Mouse (Mus musculus) layer of hippocampus, postnatal 25 days (tissue): Measurements from ENCODE around the gene G3bp1. TPM values are rescaled to one million over a fixed set of nuclear protein-coding genes. Genes with fewer than 3 reads are reported as not detected.

Source experiments
- DNase-seq, 2 experiments: peaks; one replicate each; pipeline ENCODE4 v3.0.0; 2022; ENCODE audit warnings: mixed read lengths in 2 of 2, low spot score in 1 of 2; ENCODE audit errors: extremely low spot score in 1 of 2
- total RNA-seq, 2 experiments: library from RNA; stranded (reverse); gene quantifications; 2 replicates each; pipeline ENCODE4 v1.2.3; 2021

The G3bp1 gene
- total RNA-seq, 2 experiments from 2014 or later, result 35.0 to 36.5 TPM

GRCm38 (mm10) chr11:55462149-55462548 lies 7.3 kb upstream of the G3bp1 start:
- no peak for DNase-seq

GRCm38 (mm10) chr11:55464707-55465106 lies 4.8 kb upstream of the G3bp1 start:
- DNase-seq, result no peak

- no peak for DNase-seq
Observed at GRCm38 (mm10) chr11:55465177-55465576, 4.3 kb upstream of the G3bp1 start.

- no peak for DNase-seq
Observed at GRCm38 (mm10) chr11:55468012-55468411, 1.5 kb upstream of the G3bp1 start.

DNA sequence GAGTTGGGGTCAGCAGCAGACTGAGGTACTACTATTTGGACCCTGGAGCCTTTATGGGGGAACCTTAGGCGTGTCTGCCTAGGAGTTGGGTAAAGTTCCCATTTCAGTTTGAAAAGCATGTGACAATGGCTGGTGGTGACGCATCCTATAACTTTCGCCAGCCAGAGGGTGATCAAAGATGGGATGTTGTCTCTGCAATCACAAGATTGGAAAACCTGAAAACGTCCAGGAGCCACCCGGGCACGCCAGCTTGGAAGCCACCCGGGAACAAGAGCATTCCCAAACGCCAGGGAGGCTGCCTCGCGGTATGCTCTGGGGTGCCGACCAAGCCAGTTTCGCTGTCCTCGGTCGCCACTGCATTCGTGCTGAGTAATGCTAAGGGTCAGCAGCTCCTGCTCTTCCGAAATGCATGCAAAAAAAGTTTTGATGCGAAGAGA lies 856 bp upstream of the G3bp1 start:
- DNase-seq, result peak in 1 of 2 experiments; percentile 26

DNA sequence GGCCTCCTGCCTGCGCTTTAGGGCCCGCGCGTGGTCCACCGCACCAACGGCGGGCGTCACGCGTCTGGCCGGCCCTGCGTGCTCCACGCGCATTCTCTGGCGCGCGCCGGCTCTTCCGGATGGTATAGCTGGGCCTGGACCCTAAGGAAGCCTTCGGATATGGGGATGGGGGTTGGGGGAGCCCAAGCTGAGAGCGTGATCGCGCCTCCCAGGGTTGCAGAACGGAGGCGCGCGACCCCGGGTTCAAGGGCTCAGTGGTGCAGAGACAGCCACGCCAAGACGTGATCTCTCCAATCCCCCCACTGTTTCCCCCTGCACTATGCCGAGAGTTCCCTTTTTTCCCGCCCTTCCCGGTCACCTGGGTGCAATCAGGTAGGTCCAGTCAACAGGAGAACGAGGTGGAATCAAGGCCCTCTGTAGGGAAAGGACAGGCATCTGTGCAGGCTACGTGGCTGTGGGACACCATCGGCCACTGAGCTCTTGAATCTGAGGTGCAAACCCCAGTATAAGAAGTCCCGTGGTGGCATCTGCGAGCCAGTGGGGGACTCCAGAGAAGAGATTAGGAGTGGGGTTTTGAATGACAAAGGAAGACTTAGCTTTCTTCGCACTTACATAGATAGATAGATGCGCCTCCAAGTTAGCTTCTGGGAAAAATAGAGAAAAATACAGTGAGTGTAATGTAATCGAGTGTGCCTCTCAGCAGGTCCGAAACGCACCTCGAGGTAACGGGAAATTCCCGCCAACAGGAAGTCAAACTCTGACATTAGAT lies 622 bp downstream of the G3bp1 start:
- DNase-seq, result peak in 1 of 2 experiments; percentile 6

GRCm38 (mm10) chr11:55470761-55471160 lies 1.3 kb downstream of the G3bp1 start:
- DNase-seq, result no peak

GRCm38 (mm10) chr11:55471467-55471866 lies 2.0 kb downstream of the G3bp1 start:
- no peak for DNase-seq

- no peak for DNase-seq
Observed at GRCm38 (mm10) chr11:55473219-55473618, 3.7 kb downstream of the G3bp1 start.

GRCm38 (mm10) chr11:55485443-55485842 lies 16.0 kb downstream of the G3bp1 start:
- DNase-seq, result no peak

DNA sequence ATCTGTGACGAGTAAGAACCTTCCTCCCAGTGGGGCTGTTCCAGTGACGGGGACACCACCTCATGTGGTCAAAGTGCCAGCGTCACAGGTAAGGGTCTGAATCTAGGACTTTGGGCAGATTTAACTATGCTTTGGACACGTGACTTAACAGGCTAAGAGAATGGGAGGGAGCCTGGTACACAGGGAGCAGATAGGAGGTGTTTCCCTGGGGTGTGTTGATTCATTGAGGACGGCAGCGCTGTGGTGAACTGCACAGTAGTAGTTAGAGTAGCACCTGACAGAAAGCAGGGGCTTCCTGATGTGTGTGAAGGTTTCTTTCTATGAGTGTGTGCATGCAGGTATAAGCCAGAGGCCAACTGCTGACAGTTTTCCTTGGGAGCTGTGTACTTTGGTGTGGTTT lies 26.7 kb downstream of the G3bp1 start:
- DNase-seq, result no peak

- DNase-seq, result peak in 1 of 2 experiments; percentile 35
Observed at GRCm38 (mm10) chr11:55497885-55498284, 28.4 kb downstream of the G3bp1 start.

GRCm38 (mm10) chr11:55501955-55502531 lies 32.6 kb downstream of the G3bp1 start:
- no peak for DNase-seq

- DNase-seq, result no peak
Observed at GRCm38 (mm10) chr11:55502886-55503285, 33.4 kb downstream of the G3bp1 start.

DNA sequence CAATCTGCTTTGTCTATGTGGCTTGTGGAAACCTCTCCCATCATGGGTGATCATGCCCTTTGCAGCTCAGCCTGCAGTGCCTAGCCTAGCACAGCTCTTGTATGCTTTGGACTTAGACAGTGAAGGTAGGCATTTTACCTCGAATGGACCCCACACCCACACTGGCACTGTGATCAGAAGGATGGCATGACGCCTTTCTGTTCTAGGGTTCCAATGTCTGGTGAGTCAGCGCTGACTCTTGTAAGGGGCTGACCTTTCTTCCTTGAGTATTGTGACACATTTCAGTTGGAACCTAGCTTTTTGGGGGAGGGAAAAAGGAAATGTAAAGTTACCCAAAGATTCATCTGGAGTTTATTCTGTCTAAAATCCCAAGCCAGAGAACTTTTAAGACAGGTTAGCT lies 36.0 kb downstream of the G3bp1 start:
- DNase-seq, result no peak

DNA sequence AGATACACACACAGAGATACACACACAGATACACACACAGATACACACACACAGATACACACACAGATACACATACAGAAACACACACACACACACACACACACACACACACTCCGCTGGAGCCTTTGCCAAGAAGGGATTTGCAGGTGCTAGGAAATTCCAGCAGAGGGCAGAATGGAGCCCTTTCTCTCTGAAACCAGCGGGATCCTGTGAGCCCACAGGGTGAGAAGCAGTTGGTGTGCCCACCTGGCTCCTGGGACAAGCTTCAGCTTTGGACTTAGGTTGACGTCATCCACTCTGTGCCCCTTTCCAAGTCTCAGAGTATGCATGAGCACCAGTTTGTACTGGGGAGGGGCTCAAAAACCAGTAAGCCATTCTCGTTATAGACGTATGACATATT lies 41.9 kb downstream of the G3bp1 start:
- DNase-seq, result no peak

GRCm38 (mm10) chr11:55517666-55518065 lies 48.2 kb downstream of the G3bp1 start:
- DNase-seq, result no peak

- DNase-seq, result peak; percentile 67 to 74
Observed at GRCm38 (mm10) chr11:55518806-55519674, 49.6 kb downstream of the G3bp1 start.

DNA sequence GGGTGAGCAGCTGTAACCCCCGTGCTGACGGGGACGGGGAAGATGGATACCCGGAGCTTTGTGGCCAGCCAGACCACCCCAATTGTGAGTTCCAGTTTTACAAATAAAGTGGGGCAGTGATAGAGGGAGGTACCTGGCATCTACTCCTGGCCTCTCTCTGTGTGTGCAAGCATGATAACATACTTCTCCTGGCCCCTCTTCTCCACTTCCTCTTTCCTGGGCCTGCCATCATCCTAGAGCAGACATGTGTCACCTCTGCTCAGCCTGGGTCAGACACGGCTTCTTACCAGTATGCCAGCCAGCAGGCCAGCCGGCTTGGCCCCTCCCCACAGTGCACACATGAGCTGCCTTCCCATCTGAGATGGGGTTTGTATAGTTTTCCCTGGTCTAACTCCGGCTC lies 61.3 kb downstream of the G3bp1 start:
- DNase-seq, result no peak

- peak; percentile 48 to 71 for DNase-seq
Observed at GRCm38 (mm10) chr11:55533378-55533777, 63.9 kb downstream of the G3bp1 start.

- no peak for DNase-seq
Observed at GRCm38 (mm10) chr11:55534766-55535165, 65.3 kb downstream of the G3bp1 start.
